Mouse (Mus musculus): ENCODE results near the gene Mark3. TPM values are rescaled to one million over a fixed set of nuclear protein-coding genes. Genes with fewer than 3 reads are reported as not detected.

Mark3 gene
- total and polyA plus RNA-seq, 2 experiments from 2014 or later, result 36.9 to 172 TPM

GRCm38 (mm10) chr12:111678997-111679396 lies 104.7 kb downstream of the Mark3 start:
- peaks cover 14% of the 10 kb centered on the region for H3K36me3 ChIP-seq (ENCODE audit: insufficient read depth)
- TF ChIP-seq CTCF (IDR thresholded peaks at IDR 0.05; ENCODE audit: low read depth), result no peak
- H3K4me1 ChIP-seq (ENCODE audit: insufficient read depth), result peaks cover 11% of the 10 kb centered on the region
- H3K27ac ChIP-seq (ENCODE audit: low read depth, low read length), result no peak overlapping the region
- H3K4me3 ChIP-seq (ENCODE audit: low read depth, low read length), result peak overlapping the region; percentile 63
- DNase-seq (no peak), ATAC-seq (no peak)
- 0 out of 2 replicates have a peak overlapping the region, but pooled peaks have one; percentile 68 for H3K9ac ChIP-seq
- WGBS, result 58% methylated on average over 7 of the region's 7 CpGs
- no peaks in the 10 kb centered on the region for H3K27me3 ChIP-seq (ENCODE audit: insufficient read depth, low read length)
- H3K9me3 ChIP-seq (ENCODE audit: low read length), result no peaks in the 10 kb centered on the region
- H3K4me2 ChIP-seq (ENCODE audit: low read depth), result peak overlapping the region; percentile 77

DNA sequence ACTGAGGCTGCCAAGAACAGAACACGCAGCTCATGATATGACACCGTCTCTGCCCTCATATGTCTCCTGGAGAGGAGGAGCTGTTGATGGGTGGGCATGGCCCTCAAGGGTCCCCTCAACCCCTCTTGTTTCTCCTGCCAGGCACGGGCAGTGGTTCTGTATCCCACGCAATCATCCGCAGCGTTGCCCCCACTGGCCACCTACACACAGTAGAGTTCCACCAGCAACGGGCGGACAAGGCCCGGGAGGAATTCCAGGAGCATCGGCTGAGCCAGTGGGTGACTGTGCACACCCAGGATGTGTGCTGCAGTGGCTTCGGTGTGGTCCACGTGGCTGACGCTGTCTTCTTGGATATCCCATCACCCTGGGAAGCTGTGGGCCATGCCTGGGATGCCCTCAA lies 106.3 kb downstream of the Mark3 start:
- Histone ChIP-seq H3K4me1 (ENCODE audit: insufficient read depth) (peaks cover 11% of the 10 kb centered on the region), H3K4me3 (ENCODE audit: low read depth, low read length) (no peak overlapping the region), H3K36me3 (ENCODE audit: insufficient read depth) (peaks cover 14% of the 10 kb centered on the region), H3K4me2 (ENCODE audit: low read depth) (no peak overlapping the region), H3K27me3 (ENCODE audit: insufficient read depth, low read length) (no peaks in the 10 kb centered on the region), H3K27ac (ENCODE audit: low read depth, low read length) (no peak overlapping the region), H3K9ac (no peak overlapping the region), H3K9me3 (ENCODE audit: low read length) (no peaks in the 10 kb centered on the region)
- no peak for ATAC-seq
- 93% methylated on average over 13 of the region's 13 CpGs for WGBS
- TF ChIP-seq CTCF (IDR thresholded peaks at IDR 0.05; ENCODE audit: low read depth), result no peak
- DNase-seq, result no peak

GRCm38 (mm10) chr12:111681305-111681704 lies 107.0 kb downstream of the Mark3 start:
- Histone ChIP-seq H3K9me3 (ENCODE audit: low read length) (no peaks in the 10 kb centered on the region), H3K9ac (no peak overlapping the region), H3K27me3 (ENCODE audit: insufficient read depth, low read length) (no peaks in the 10 kb centered on the region), H3K27ac (ENCODE audit: low read depth, low read length) (no peak overlapping the region), H3K4me1 (ENCODE audit: insufficient read depth) (peaks cover 11% of the 10 kb centered on the region), H3K4me2 (ENCODE audit: low read depth) (no peak overlapping the region), H3K36me3 (ENCODE audit: insufficient read depth) (peaks cover 14% of the 10 kb centered on the region), H3K4me3 (ENCODE audit: low read depth, low read length) (no peak overlapping the region)
- no peak for TF ChIP-seq CTCF (IDR thresholded peaks at IDR 0.05; ENCODE audit: low read depth)
- WGBS, result 81% methylated on average over 8 of the region's 8 CpGs
- no peak for DNase-seq
- no peak for ATAC-seq

DNA sequence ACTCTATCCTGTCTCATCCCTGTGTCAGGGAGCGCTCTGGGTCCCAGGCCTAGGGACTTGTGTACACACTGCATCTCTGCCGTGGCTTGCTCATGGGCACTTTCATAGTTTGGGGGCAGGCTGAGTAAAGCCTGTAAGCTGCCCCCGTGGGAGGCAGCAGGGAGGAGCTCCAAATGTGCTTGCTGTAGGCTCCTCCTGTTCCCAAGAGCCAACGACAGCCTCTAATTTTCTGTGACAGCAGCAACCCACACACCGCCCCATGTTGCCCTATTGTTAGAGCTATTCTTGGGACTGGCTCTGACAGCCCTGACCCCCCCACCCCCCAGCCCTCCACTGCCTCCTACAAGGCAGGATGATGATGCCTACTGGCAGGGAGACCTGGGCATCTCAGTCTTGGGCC lies 107.7 kb downstream of the Mark3 start:
- 77% methylated on average over 5 of the region's 5 CpGs for WGBS
- Histone ChIP-seq H3K4me1 (ENCODE audit: insufficient read depth) (peaks cover 12% of the 10 kb centered on the region), H3K27me3 (ENCODE audit: insufficient read depth, low read length) (no peaks in the 10 kb centered on the region), H3K4me3 (ENCODE audit: low read depth, low read length) (no peak overlapping the region), H3K27ac (ENCODE audit: low read depth, low read length) (no peak overlapping the region), H3K9ac (no peak overlapping the region), H3K9me3 (ENCODE audit: low read length) (no peaks in the 10 kb centered on the region), H3K4me2 (ENCODE audit: low read depth) (no peak overlapping the region), H3K36me3 (ENCODE audit: insufficient read depth) (peaks cover 14% of the 10 kb centered on the region)
- ATAC-seq, result no peak
- DNase-seq, result no peak
- no peak for TF ChIP-seq CTCF (IDR thresholded peaks at IDR 0.05; ENCODE audit: low read depth)

GRCm38 (mm10) chr12:111682806-111683205 lies 108.5 kb downstream of the Mark3 start:
- H3K4me1 ChIP-seq (ENCODE audit: insufficient read depth), result peaks cover 8% of the 10 kb centered on the region; the same call in 1 of the 2 replicates
- ATAC-seq (no peak), DNase-seq (no peak)
- no peak overlapping the region for H3K4me2 ChIP-seq (ENCODE audit: low read depth)
- H3K36me3 ChIP-seq (ENCODE audit: insufficient read depth), result peaks cover 14% of the 10 kb centered on the region
- H3K27me3 ChIP-seq (ENCODE audit: insufficient read depth, low read length), result no peaks in the 10 kb centered on the region
- H3K4me3 ChIP-seq (ENCODE audit: low read depth, low read length), result no peak overlapping the region
- WGBS, result 69% methylated on average over 5 of the region's 5 CpGs
- TF ChIP-seq CTCF (IDR thresholded peaks at IDR 0.05; ENCODE audit: low read depth), result no peak
- no peaks in the 10 kb centered on the region for H3K9me3 ChIP-seq (ENCODE audit: low read length)
- no peak overlapping the region for H3K9ac ChIP-seq
- H3K27ac ChIP-seq (ENCODE audit: low read depth, low read length), result no peak overlapping the region

DNA sequence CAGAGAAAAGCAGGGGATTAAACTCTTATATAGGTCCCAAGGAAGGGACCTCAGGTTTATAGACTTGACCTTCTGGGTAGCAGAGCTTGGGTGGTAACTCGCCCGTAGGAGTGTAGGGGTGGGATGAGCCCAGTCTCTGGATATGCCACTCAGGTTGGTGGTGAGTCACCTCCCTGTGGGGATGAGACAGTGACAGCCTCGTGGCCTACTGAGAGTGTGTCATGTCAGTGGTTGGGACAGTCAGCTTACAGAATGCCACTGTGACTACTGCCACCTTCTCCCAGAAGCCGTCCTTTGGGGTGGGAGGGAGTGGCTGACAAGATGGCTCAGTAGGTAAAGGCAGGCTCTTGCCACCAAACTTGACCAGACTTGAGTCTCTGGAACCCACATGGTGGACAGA lies 112.1 kb downstream of the Mark3 start:
- Histone ChIP-seq H3K9me3 (ENCODE audit: low read length) (no peaks in the 10 kb centered on the region), H3K27me3 (ENCODE audit: insufficient read depth, low read length) (no peaks in the 10 kb centered on the region), H3K27ac (ENCODE audit: low read depth, low read length) (peak overlapping the region; percentile 79; the same call in 1 of the 2 replicates), H3K9ac (no peak overlapping the region), H3K36me3 (ENCODE audit: insufficient read depth) (peaks cover 7% of the 10 kb centered on the region; the same call in 1 of the 2 replicates), H3K4me2 (ENCODE audit: low read depth) (no peak overlapping the region), H3K4me3 (ENCODE audit: low read depth, low read length) (no peak overlapping the region), H3K4me1 (ENCODE audit: insufficient read depth) (0 out of 2 replicates have a peak, but pooled peaks cover 4% of the 10 kb centered on the region)
- no peak for TF ChIP-seq CTCF (IDR thresholded peaks at IDR 0.05; ENCODE audit: low read depth)
- WGBS, result 84% methylated on average over 4 of the region's 4 CpGs
- DNase-seq (no peak), ATAC-seq (no peak)

- DNase-seq (peak; percentile 62), ATAC-seq (peak; percentile 72)
- H3K4me3 ChIP-seq (ENCODE audit: low read depth, low read length), result no peak overlapping the region
- H3K36me3 ChIP-seq (ENCODE audit: insufficient read depth), result peaks cover 5% of the 10 kb centered on the region; the same call in 1 of the 2 replicates
- H3K9ac ChIP-seq, result peak overlapping the region; percentile 14; the same call in 1 of the 2 replicates
- H3K27me3 ChIP-seq (ENCODE audit: insufficient read depth, low read length), result no peaks in the 10 kb centered on the region
- TF ChIP-seq CTCF (IDR thresholded peaks at IDR 0.05; ENCODE audit: low read depth), result no peak
- no peaks in the 10 kb centered on the region for H3K9me3 ChIP-seq (ENCODE audit: low read length)
- 0 out of 2 replicates have a peak, but pooled peaks cover 7% of the 10 kb centered on the region for H3K4me1 ChIP-seq (ENCODE audit: insufficient read depth)
- peak overlapping the region; percentile 79 for H3K27ac ChIP-seq (ENCODE audit: low read depth, low read length)
- no peak overlapping the region for H3K4me2 ChIP-seq (ENCODE audit: low read depth)
- 8% methylated on average over 14 of the region's 14 CpGs for WGBS
These were observed 113.2 kb downstream of the Mark3 start for GRCm38 (mm10) chr12:111687350-111688068.

Data from forebrain, postnatal 0 days (tissue).